Mouse (Mus musculus): ENCODE results near the gene 3110009E18Rik.

3110009E18Rik gene

GRCm38 (mm10) chr1:120120969-120121811 is at the start of gene 3110009E18Rik, which contains the start of gene Dbi:
Gene 3110009E18Rik, plus strand, starts transcription at chr1:120121187.
Gene Dbi, minus strand, starts transcription at chr1:120121078.
- DNase-seq (ENCODE audit: low read depth, low spot score) = peak; percentile 97

GRCm38 (mm10) chr1:120072900-120073299 is 48.1 kb upstream of the 3110009E18Rik start:
- DNase-seq (ENCODE audit: low read depth, low spot score) = no peak

- DNase-seq (ENCODE audit: low read depth, low spot score) = no peak
Measured at GRCm38 (mm10) chr1:120073519-120074306, 47.3 kb upstream of the 3110009E18Rik start, which contains the start of gene Tmem37. Gene Tmem37, minus strand, starts transcription at chr1:120074074.

- no peak for DNase-seq (ENCODE audit: low read depth, low spot score)
Measured at GRCm38 (mm10) chr1:120074307-120074702, 46.7 kb upstream of the 3110009E18Rik start.

- DNase-seq (ENCODE audit: low read depth, low spot score) = no peak
Measured at GRCm38 (mm10) chr1:120074931-120075330, 46.1 kb upstream of the 3110009E18Rik start.

GRCm38 (mm10) chr1:120075507-120075906 is 45.5 kb upstream of the 3110009E18Rik start:
- no peak for DNase-seq (ENCODE audit: low read depth, low spot score)

GRCm38 (mm10) chr1:120077746-120078410 is 43.1 kb upstream of the 3110009E18Rik start:
- DNase-seq (ENCODE audit: low read depth, low spot score) = no peak

- no peak for DNase-seq (ENCODE audit: low read depth, low spot score)
Measured at GRCm38 (mm10) chr1:120080632-120081031, 40.4 kb upstream of the 3110009E18Rik start.

GRCm38 (mm10) chr1:120082957-120083585 is 37.9 kb upstream of the 3110009E18Rik start:
- no peak for DNase-seq (ENCODE audit: low read depth, low spot score)

GRCm38 (mm10) chr1:120083921-120084517 is 37.0 kb upstream of the 3110009E18Rik start:
- DNase-seq (ENCODE audit: low read depth, low spot score) = no peak

GRCm38 (mm10) chr1:120085696-120086095 is 35.3 kb upstream of the 3110009E18Rik start:
- no peak for DNase-seq (ENCODE audit: low read depth, low spot score)

GRCm38 (mm10) chr1:120086644-120087043 is 34.3 kb upstream of the 3110009E18Rik start:
- DNase-seq (ENCODE audit: low read depth, low spot score) = no peak

- DNase-seq (ENCODE audit: low read depth, low spot score) = no peak
Measured at GRCm38 (mm10) chr1:120089180-120089579, 31.8 kb upstream of the 3110009E18Rik start.

- no peak for DNase-seq (ENCODE audit: low read depth, low spot score)
Measured at GRCm38 (mm10) chr1:120090880-120091570, 30.0 kb upstream of the 3110009E18Rik start.

GRCm38 (mm10) chr1:120093482-120094134 is 27.4 kb upstream of the 3110009E18Rik start:
- DNase-seq (ENCODE audit: low read depth, low spot score) = peak; percentile 60

- DNase-seq (ENCODE audit: low read depth, low spot score) = no peak
Measured at GRCm38 (mm10) chr1:120094920-120095319, 26.1 kb upstream of the 3110009E18Rik start.

- DNase-seq (ENCODE audit: low read depth, low spot score) = no peak
Measured at GRCm38 (mm10) chr1:120098327-120098726, 22.7 kb upstream of the 3110009E18Rik start.

GRCm38 (mm10) chr1:120099483-120099882 is 21.5 kb upstream of the 3110009E18Rik start:
- no peak for DNase-seq (ENCODE audit: low read depth, low spot score)

- no peak for DNase-seq (ENCODE audit: low read depth, low spot score)
Measured at GRCm38 (mm10) chr1:120100456-120101226, 20.3 kb upstream of the 3110009E18Rik start.

Measured in retina, postnatal 7 days (tissue).